Mouse (Mus musculus) bone marrow, adult 2 months (tissue): ENCODE results near the gene 2900026A02Rik.

Source experiments
- CTCF ChIP-seq: fragments of 200-500 bp; IDR thresholded peaks from 2 replicates; pipeline ENCODE4 v1.5.1; 2011; ENCODE audit warnings: low read length, control low read depth; ENCODE audit not compliant: control insufficient read depth, insufficient read depth
- POLR2A ChIP-seq: fragments of 200-500 bp; IDR thresholded peaks from 2 replicates; pipeline ENCODE4 v1.6.1; 2011; ENCODE audit warnings: low read depth, mild to moderate bottlenecking, control low read depth, low read length, borderline replicate concordance; ENCODE audit not compliant: control insufficient read depth

DNA sequence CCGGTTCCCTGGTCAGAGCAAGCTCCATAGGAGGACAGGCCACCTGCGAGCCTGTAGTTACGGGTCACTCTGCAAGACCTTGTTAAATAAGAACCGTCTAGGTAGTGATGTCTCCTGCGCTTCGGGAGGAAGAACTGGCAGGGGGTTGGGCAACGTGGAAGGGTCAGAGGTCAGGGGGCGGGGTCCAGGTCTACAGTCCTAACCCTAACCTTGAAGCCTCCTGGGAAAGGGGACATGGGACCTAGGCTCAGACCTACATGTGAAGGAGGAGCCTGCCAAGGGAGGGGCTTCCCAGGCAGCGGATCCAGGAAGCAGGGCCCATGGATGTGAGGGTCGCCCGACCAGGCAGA lies 11.7 kb downstream of the 2900026A02Rik start:
- TF ChIP-seq CTCF, result no peak
- TF ChIP-seq POLR2A, result no peak
